Mouse (Mus musculus): ENCODE measurements around the gene Gm12253. TPM values are rescaled to one million over a fixed set of nuclear protein-coding genes. Genes with fewer than 3 reads are reported as not detected.

Gene Gm12253
- polyA plus RNA-seq, 1 experiment from 2014 or later, result not detected

- H3K9me3 ChIP-seq (replicated peaks; ENCODE audit: low read length), result no peaks in the 10 kb centered on the region
- no peak for ATAC-seq (replicated peaks; ENCODE audit: low FRiP score, low read depth)
- no peak within 1 kb of the TSS for H3K9ac ChIP-seq (ENCODE audit: low read depth, low read length)
- no peak within 1 kb of the TSS for H3K27ac ChIP-seq
- no peak within 1 kb of the TSS for H3K4me2 ChIP-seq (ENCODE audit: low read length)
- no peaks in the 10 kb centered on the region for H3K36me3 ChIP-seq (ENCODE audit: insufficient read depth, low read length)
- DNase-seq (ENCODE audit: low spot score), result no peak
- TF ChIP-seq CTCF (IDR thresholded peaks at IDR 0.05; ENCODE audit: low read depth), result no peak
- H3K4me1 ChIP-seq (replicated peaks; ENCODE audit: insufficient read depth, low read length), result no peaks in the 10 kb centered on the region
- 97% methylated on average over 9 of the region's 9 CpGs for WGBS
- no peaks in the 10 kb centered on the region for H3K27me3 ChIP-seq (ENCODE audit: insufficient read depth, low read length)
- no peak within 1 kb of the TSS for H3K4me3 ChIP-seq (replicated peaks; ENCODE audit: low read depth, low read length)
Measured at GRCm38 (mm10) chr11:58452759-58453158, 20.4 kb downstream of the Gm12253 start, which contains the start of gene Lypd9. TSS of gene Lypd9 (minus strand) at chr11:58452923.

GRCm38 (mm10) chr11:58453592-58453991 is 21.2 kb downstream of the Gm12253 start:
- no peaks in the 10 kb centered on the region for H3K36me3 ChIP-seq (ENCODE audit: insufficient read depth, low read length)
- no peak overlapping the region for H3K4me3 ChIP-seq (replicated peaks; ENCODE audit: low read depth, low read length)
- ATAC-seq (replicated peaks; ENCODE audit: low FRiP score, low read depth) (no peak), DNase-seq (ENCODE audit: low spot score) (no peak)
- H3K4me2 ChIP-seq (ENCODE audit: low read length), result no peak overlapping the region
- H3K27me3 ChIP-seq (ENCODE audit: insufficient read depth, low read length), result no peaks in the 10 kb centered on the region
- H3K4me1 ChIP-seq (replicated peaks; ENCODE audit: insufficient read depth, low read length), result no peaks in the 10 kb centered on the region
- TF ChIP-seq CTCF (IDR thresholded peaks at IDR 0.05; ENCODE audit: low read depth), result no peak
- no peak overlapping the region for H3K9ac ChIP-seq (ENCODE audit: low read depth, low read length)
- H3K27ac ChIP-seq, result no peak overlapping the region
- 43% methylated on average over 4 of the region's 4 CpGs for WGBS
- H3K9me3 ChIP-seq (replicated peaks; ENCODE audit: low read length), result no peaks in the 10 kb centered on the region

GRCm38 (mm10) chr11:58462170-58462569 is 29.8 kb downstream of the Gm12253 start, which contains the start of gene Olfr30:
TSS of gene Olfr30 (minus strand) at chr11:58462270.
- no peaks in the 10 kb centered on the region for H3K4me1 ChIP-seq (replicated peaks; ENCODE audit: insufficient read depth, low read length)
- ATAC-seq (replicated peaks; ENCODE audit: low FRiP score, low read depth), result no peak

More at GRCm38 (mm10) chr11:58462170-58462569, 29.8 kb downstream of the Gm12253 start, which contains the start of gene Olfr30:
- H3K27me3 ChIP-seq (ENCODE audit: insufficient read depth, low read length), result no peaks in the 10 kb centered on the region
- no peak for TF ChIP-seq CTCF (IDR thresholded peaks at IDR 0.05; ENCODE audit: low read depth)
- no peak within 1 kb of the TSS for H3K4me2 ChIP-seq (ENCODE audit: low read length)
- H3K36me3 ChIP-seq (ENCODE audit: insufficient read depth, low read length), result no peaks in the 10 kb centered on the region
- no peak within 1 kb of the TSS for H3K4me3 ChIP-seq (replicated peaks; ENCODE audit: low read depth, low read length)
- H3K27ac ChIP-seq, result no peak within 1 kb of the TSS
- no peaks in the 10 kb centered on the region for H3K9me3 ChIP-seq (replicated peaks; ENCODE audit: low read length)
- no peak for DNase-seq (ENCODE audit: low spot score)
- no peak within 1 kb of the TSS for H3K9ac ChIP-seq (ENCODE audit: low read depth, low read length)

Other genes with a start within 250 kb of the Gm12253 start
- 7.7 and 8.0 TPM in 2 replicates for gene Igtp, start 233.0 kb upstream of the Gm12253 start, polyA plus RNA-seq (2015; fragmentation: Nextera tagmentation; extraction: Ambion mirVana)
- 4.5 and 4.9 TPM in 2 replicates for gene Irgm2, start 232.9 kb upstream of the Gm12253 start, polyA plus RNA-seq (2015; fragmentation: Nextera tagmentation; extraction: Ambion mirVana)
- gene 4930438A08Rik, start 157.8 kb upstream of the Gm12253 start, polyA plus RNA-seq (2015; fragmentation: Nextera tagmentation; extraction: Ambion mirVana), result 0.07 TPM in 1 of 2 replicates, not detected in the other
- 11.5 and 15.2 TPM in 2 replicates for gene Zfp692, start 125.5 kb upstream of the Gm12253 start, polyA plus RNA-seq (2015; fragmentation: Nextera tagmentation; extraction: Ambion mirVana)
- gene Zfp672, start 102.2 kb upstream of the Gm12253 start, polyA plus RNA-seq (2015; fragmentation: Nextera tagmentation; extraction: Ambion mirVana), result 58.1 and 66.3 TPM in 2 replicates
- 28.3 and 31.9 TPM in 2 replicates for gene Sh3bp5l, start 101.8 kb upstream of the Gm12253 start, polyA plus RNA-seq (2015; fragmentation: Nextera tagmentation; extraction: Ambion mirVana)
- 0.24 and 0.28 TPM in 2 replicates for gene Lypd8, start 53.5 kb upstream of the Gm12253 start, polyA plus RNA-seq (2015; fragmentation: Nextera tagmentation; extraction: Ambion mirVana)
- gene 1810065E05Rik, start 11.4 kb upstream of the Gm12253 start, polyA plus RNA-seq (2015; fragmentation: Nextera tagmentation; extraction: Ambion mirVana), result not detected in 2 replicates
- gene Lypd9, start 20.4 kb downstream of the Gm12253 start, polyA plus RNA-seq (2015; fragmentation: Nextera tagmentation; extraction: Ambion mirVana), result not detected in 2 replicates
- gene Olfr30, start 29.7 kb downstream of the Gm12253 start, polyA plus RNA-seq (2015; fragmentation: Nextera tagmentation; extraction: Ambion mirVana), result not detected in 2 replicates
- gene Olfr332, start 60.0 kb downstream of the Gm12253 start, polyA plus RNA-seq (2015; fragmentation: Nextera tagmentation; extraction: Ambion mirVana), result 0.08 TPM in 1 of 2 replicates, not detected in the other
- not detected in 2 replicates for gene Olfr331, start 70.0 kb downstream of the Gm12253 start, polyA plus RNA-seq (2015; fragmentation: Nextera tagmentation; extraction: Ambion mirVana)
- gene Olfr330, start 102.3 kb downstream of the Gm12253 start, polyA plus RNA-seq (2015; fragmentation: Nextera tagmentation; extraction: Ambion mirVana), result not detected in 2 replicates
- gene Olfr329-ps, start 113.9 kb downstream of the Gm12253 start, polyA plus RNA-seq (2015; fragmentation: Nextera tagmentation; extraction: Ambion mirVana), result not detected in 2 replicates
- not detected in 2 replicates for gene Olfr328, start 123.1 kb downstream of the Gm12253 start, polyA plus RNA-seq (2015; fragmentation: Nextera tagmentation; extraction: Ambion mirVana)
- not detected in 2 replicates for gene Olfr224, start 138.0 kb downstream of the Gm12253 start, polyA plus RNA-seq (2015; fragmentation: Nextera tagmentation; extraction: Ambion mirVana)
- gene Olfr325, start 145.2 kb downstream of the Gm12253 start, polyA plus RNA-seq (2015; fragmentation: Nextera tagmentation; extraction: Ambion mirVana), result not detected in 2 replicates
- not detected in 2 replicates for gene Olfr324, start 162.6 kb downstream of the Gm12253 start, polyA plus RNA-seq (2015; fragmentation: Nextera tagmentation; extraction: Ambion mirVana)
- gene 2210407C18Rik, start 183.5 kb downstream of the Gm12253 start, polyA plus RNA-seq (2015; fragmentation: Nextera tagmentation; extraction: Ambion mirVana), result not detected in 2 replicates
- not detected in 2 replicates for gene Olfr323, start 197.9 kb downstream of the Gm12253 start, polyA plus RNA-seq (2015; fragmentation: Nextera tagmentation; extraction: Ambion mirVana)
- 0.08 and 0.14 TPM in 2 replicates for gene Trim58, start 207.9 kb downstream of the Gm12253 start, polyA plus RNA-seq (2015; fragmentation: Nextera tagmentation; extraction: Ambion mirVana)
- gene Olfr322, start 226.2 kb downstream of the Gm12253 start, polyA plus RNA-seq (2015; fragmentation: Nextera tagmentation; extraction: Ambion mirVana), result 0.05 and 0.09 TPM in 2 replicates
- gene Olfr320, start 248.5 kb downstream of the Gm12253 start, polyA plus RNA-seq (2015; fragmentation: Nextera tagmentation; extraction: Ambion mirVana), result not detected in 2 replicates